Mouse (Mus musculus) testis, adult 2 months (tissue): ENCODE measurements around the gene Actr1a.

ENCODE experiments used
- CTCF ChIP-seq: fragments of 200-500 bp; IDR thresholded peaks from 2 replicates; pipeline ENCODE4 v1.5.1; 2012; ENCODE audit warnings: low read depth, mild to moderate bottlenecking, inconsistent platforms, low read length, moderate library complexity; ENCODE audit not compliant: control insufficient read depth, insufficient read depth, insufficient replicate concordance
- POLR2A ChIP-seq: fragments of 200-500 bp; IDR thresholded peaks from 2 replicates; pipeline ENCODE4 v1.6.1; 2012; ENCODE audit warnings: low read depth, mild to moderate bottlenecking, inconsistent platforms, low read length, moderate library complexity; ENCODE audit not compliant: control insufficient read depth

DNA sequence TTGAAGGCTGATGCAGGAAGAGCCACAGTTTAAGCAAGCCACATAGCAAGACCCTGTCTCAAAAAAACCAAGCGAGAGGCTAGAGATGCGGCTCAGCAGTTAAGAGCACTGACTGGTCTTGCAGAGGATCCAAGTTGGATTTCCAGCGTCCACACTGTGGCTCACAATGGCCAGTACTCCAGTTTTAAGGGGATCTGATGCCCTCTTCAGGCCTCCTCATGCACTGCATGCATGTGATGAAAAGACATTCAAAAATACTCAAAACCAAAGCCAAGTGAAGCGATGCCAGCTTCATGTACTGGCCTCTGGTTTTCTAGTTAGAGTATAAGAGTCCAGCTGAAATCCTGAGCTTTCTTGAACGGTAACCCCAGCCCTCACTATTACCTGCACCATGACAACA, 5.7 kb downstream of the Actr1a start:
- TF ChIP-seq CTCF (no peak), POLR2A (no peak)
